Mouse (Mus musculus): Measurements from ENCODE around the gene Mafg. TPM values are rescaled to one million over a fixed set of nuclear protein-coding genes. Genes with fewer than 3 reads are reported as not detected.

Mafg gene
- total RNA-seq, 2 experiments from 2014 or later = 50.4 to 78.6 TPM

Small RNA genes lying within 50 kb of the gene (microRNA-seq; reads per million reads assigned to microRNA genes)
- gene Mir6936 = 1.5 reads per million

Other genes with a start within 250 kb of the Mafg start
- gene Nploc4, start 195.9 kb downstream of the Mafg start, total RNA-seq (2021) = 100 to 1,000 TPM in 1 of 2 experiments, 10 to 100 TPM in 1; 86.2 to 101 TPM
- gene Tspan10, start 191.0 kb downstream of the Mafg start, total RNA-seq (2021) = 1 to 10 TPM in 1 of 2 experiments, not detected in 1; 2.6 TPM
- under 1 TPM; 0.53 to 0.66 TPM for gene Pde6g, start 180.1 kb downstream of the Mafg start, total RNA-seq (2021)
- gene Oxld1, start 175.5 kb downstream of the Mafg start, total RNA-seq (2021) = 10 to 100 TPM; 28.0 to 41.4 TPM
- gene Ccdc137, start 175.5 kb downstream of the Mafg start, total RNA-seq (2021) = 10 to 100 TPM; 24.7 to 33.3 TPM
- gene Arl16, start 166.0 kb downstream of the Mafg start, total RNA-seq (2021) = 10 to 100 TPM; 18.4 to 22.3 TPM
- gene Mrpl12, start 149.0 kb downstream of the Mafg start, total RNA-seq (2021) = 100 to 1,000 TPM; 110 to 111 TPM
- 100 to 1,000 TPM; 105 to 115 TPM for gene Slc25a10, start 141.8 kb downstream of the Mafg start, total RNA-seq (2021)
- gene Gcgr, start 102.9 kb downstream of the Mafg start, total RNA-seq (2021) = 1 to 10 TPM in 1 of 2 experiments, under 1 TPM in 1; 0.86 to 1.9 TPM
- 10 to 100 TPM; 58.0 to 73.4 TPM for gene Mcrip1, start 83.9 kb downstream of the Mafg start, total RNA-seq (2021)
- 1 to 10 TPM in 1 of 2 experiments, under 1 TPM in 1; 0.56 to 1.3 TPM for gene Ppp1r27, start 82.5 kb downstream of the Mafg start, total RNA-seq (2021)
- 100 to 1,000 TPM; 490 to 574 TPM for gene P4hb, start 60.3 kb downstream of the Mafg start, total RNA-seq (2021)
- 100 to 1,000 TPM; 348 to 361 TPM for gene Arhgdia, start 52.0 kb downstream of the Mafg start, total RNA-seq (2021)
- gene Alyref, start 35.2 kb downstream of the Mafg start, total RNA-seq (2021) = 10 to 100 TPM; 97.0 to 99.2 TPM
- gene Anapc11, start 35.2 kb downstream of the Mafg start, total RNA-seq (2021) = 100 to 1,000 TPM in 1 of 2 experiments, 10 to 100 TPM in 1; 86.0 to 102 TPM
- 1 to 10 TPM in 1 of 2 experiments, not detected in 1; 1.6 TPM for gene Npb, start 25.1 kb downstream of the Mafg start, total RNA-seq (2021)
- 100 to 1,000 TPM; 212 to 312 TPM for gene Pcyt2, start 15.7 kb downstream of the Mafg start, total RNA-seq (2021)
- 10 to 100 TPM; 49.6 to 67.0 TPM for gene Sirt7, start 8.4 kb downstream of the Mafg start, total RNA-seq (2021)
- gene Pycr1, start 10.2 kb upstream of the Mafg start, total RNA-seq (2021) = 1 to 10 TPM; 1.1 to 1.5 TPM
- gene Myadml2, start 14.6 kb upstream of the Mafg start, total RNA-seq (2021) = not detected
- 1 to 10 TPM; 8.5 to 9.8 TPM for gene Notum, start 27.6 kb upstream of the Mafg start, total RNA-seq (2021)
- gene Aspscr1, start 39.4 kb upstream of the Mafg start, total RNA-seq (2021) = 10 to 100 TPM; 71.1 to 95.1 TPM
- 10 to 100 TPM; 52.1 to 60.4 TPM for gene Cenpx, start 80.1 kb upstream of the Mafg start, total RNA-seq (2021)
- 10 to 100 TPM; 24.3 to 27.7 TPM for gene Lrrc45, start 80.3 kb upstream of the Mafg start, total RNA-seq (2021)
- gene Rac3, start 87.9 kb upstream of the Mafg start, total RNA-seq (2021) = 10 to 100 TPM in 1 of 2 experiments, 1 to 10 TPM in 1; 8.2 to 17.0 TPM
- gene Dcxr, start 93.7 kb upstream of the Mafg start, total RNA-seq (2021) = 10 to 100 TPM; 31.8 to 77.7 TPM
- 1 to 10 TPM; 5.0 to 7.8 TPM for gene Cbr2, start 98.5 kb upstream of the Mafg start, total RNA-seq (2021)
- 10 to 100 TPM in 1 of 2 experiments, 1 to 10 TPM in 1; 6.0 to 13.1 TPM for gene Hmga1b, start 129.2 kb upstream of the Mafg start, total RNA-seq (2021)
- gene Rfng, start 150.6 kb upstream of the Mafg start, total RNA-seq (2021) = 10 to 100 TPM; 19.2 to 19.7 TPM
- gene Gps1, start 150.7 kb upstream of the Mafg start, total RNA-seq (2021) = 100 to 1,000 TPM; 139 to 142 TPM
- 10 to 100 TPM; 57.2 to 59.6 TPM for gene Dus1l, start 162.8 kb upstream of the Mafg start, total RNA-seq (2021)
- gene Fasn, start 190.9 kb upstream of the Mafg start, total RNA-seq (2021) = 1,000 to 10,000 TPM; 1,954 to 2,603 TPM